Mouse (Mus musculus) CH12.LX (cell line): ENCODE measurements at regions not wholly inside any gene's neighbourhood (a gene's known extent, or its start where the extent isn't known, plus 50 kb on each side); places are given as distances from the start of the nearest gene placed in this dataset.

Source experiments
- CTCF ChIP-seq, 2 experiments: IDR thresholded peaks in 1 of 2; conservative IDR thresholded peaks in 1 of 2; 2 replicates each; pipeline ENCODE4 v1.5.1; 2011 to 2012; ENCODE audit warnings: low read depth in 2 of 2, low read length in 2 of 2, improper control_type of control experiment in 1 of 2, inconsistent platforms in 1 of 2, mild to moderate bottlenecking in 1 of 2, moderate library complexity in 1 of 2
- EP300 ChIP-seq: IDR thresholded peaks from 2 replicates; pipeline ENCODE4 v1.6.1; 2011; ENCODE audit warnings: low read length, improper control_type of control experiment
- GABPA ChIP-seq: IDR thresholded peaks from 2 replicates; pipeline ENCODE4 v1.6.1; 2012; ENCODE audit warnings: low read depth, low read length, improper control_type of control experiment, inconsistent platforms; ENCODE audit not compliant: insufficient replicate concordance
- KAT2A ChIP-seq: IDR thresholded peaks from 2 replicates; pipeline ENCODE4 v1.6.1; 2012; ENCODE audit warnings: low read length, improper control_type of control experiment, inconsistent platforms; ENCODE audit not compliant: insufficient replicate concordance
- MAFK ChIP-seq: IDR thresholded peaks from 2 replicates; pipeline ENCODE4 v1.6.1; 2011; ENCODE audit warnings: low read length, improper control_type of control experiment; ENCODE audit not compliant: insufficient replicate concordance
- MAX ChIP-seq: IDR thresholded peaks from 2 replicates; pipeline ENCODE4 v1.6.1; 2011; ENCODE audit warnings: low read length, improper control_type of control experiment
- POLR2A ChIP-seq: IDR thresholded peaks from 2 replicates; pipeline ENCODE4 v1.6.1; 2011; ENCODE audit warnings: low read depth, mild to moderate bottlenecking, improper control_type of control experiment, low read length

DNA sequence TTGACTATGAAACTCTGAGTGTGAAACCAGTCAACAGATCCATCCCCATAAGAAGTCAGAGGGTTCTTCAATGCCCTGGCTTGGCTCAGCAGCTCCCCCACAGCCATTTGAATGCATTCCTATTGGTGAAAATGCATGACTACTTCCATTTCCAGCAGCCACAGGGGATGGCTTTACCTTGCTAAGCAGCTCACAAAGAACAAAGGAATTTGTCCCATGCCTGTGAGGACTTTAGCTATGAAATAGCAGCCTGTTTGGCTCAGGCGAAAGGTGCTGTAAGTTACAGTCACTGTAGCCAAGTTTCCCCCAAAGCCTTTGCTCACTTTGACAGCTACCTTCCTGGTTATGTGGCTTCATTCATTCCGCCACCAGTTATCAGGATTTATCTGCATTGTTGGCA lies 309.8 kb upstream of the Rasgrp1 start:
- no peak for TF ChIP-seq EP300
- TF ChIP-seq POLR2A, result no peak
- no peak for TF ChIP-seq KAT2A
- no peak for TF ChIP-seq MAFK
- no peak for TF ChIP-seq CTCF (conservative IDR thresholded peaks at IDR 0.05 in 1 of 2, IDR thresholded peaks at IDR 0.05 in 1 of 2; ENCODE audit: low read depth in 2 of 2, low read length in 2 of 2)
- no peak for TF ChIP-seq MAX
- TF ChIP-seq GABPA, result no peak
